Mouse (Mus musculus) layer of hippocampus, adult 2 months (tissue): ENCODE data around the gene Wdr47. TPM values are rescaled to one million over a fixed set of nuclear protein-coding genes. Genes with fewer than 3 reads are reported as not detected.
"Not testable (repeated sequence)": the region's sequence is repeated elsewhere in the genome, so short reads cannot be mapped to it uniquely, and the experiment has no call there.

Source experiments
- DNase-seq, 2 experiments: peaks; one replicate each; pipeline ENCODE4 v3.0.0; 2022; ENCODE audit warnings: low spot score in 2 of 2
- H3K27ac ChIP-seq: fragments of 200-600 bp; 2 replicates; pipeline ENCODE4 v1.8.1; 2022
- H3K4me3 ChIP-seq: fragments of 200-600 bp; 2 replicates; pipeline ENCODE4 v1.8.1; 2022; ENCODE audit warnings: mild to moderate bottlenecking
- CTCF ChIP-seq: fragments of 200-600 bp; conservative IDR thresholded peaks from 2 replicates; pipeline ENCODE4 v1.8.1; 2022; ENCODE audit warnings: antibody characterized with exemption, mild to moderate bottlenecking, moderate library complexity
- microRNA-seq, 2 experiments: library from miRNA; unstranded; fragments of <30 nt; microRNA quantifications; one replicate each; pipeline ENCODE4 v1.2.0; 2021
- total RNA-seq, 2 experiments: library from RNA; stranded (reverse); gene quantifications; 2 replicates each; pipeline ENCODE4 v1.2.3; 2021

Gene Wdr47
- total RNA-seq, 2 experiments from 2014 or later = 125 to 135 TPM

DNA sequence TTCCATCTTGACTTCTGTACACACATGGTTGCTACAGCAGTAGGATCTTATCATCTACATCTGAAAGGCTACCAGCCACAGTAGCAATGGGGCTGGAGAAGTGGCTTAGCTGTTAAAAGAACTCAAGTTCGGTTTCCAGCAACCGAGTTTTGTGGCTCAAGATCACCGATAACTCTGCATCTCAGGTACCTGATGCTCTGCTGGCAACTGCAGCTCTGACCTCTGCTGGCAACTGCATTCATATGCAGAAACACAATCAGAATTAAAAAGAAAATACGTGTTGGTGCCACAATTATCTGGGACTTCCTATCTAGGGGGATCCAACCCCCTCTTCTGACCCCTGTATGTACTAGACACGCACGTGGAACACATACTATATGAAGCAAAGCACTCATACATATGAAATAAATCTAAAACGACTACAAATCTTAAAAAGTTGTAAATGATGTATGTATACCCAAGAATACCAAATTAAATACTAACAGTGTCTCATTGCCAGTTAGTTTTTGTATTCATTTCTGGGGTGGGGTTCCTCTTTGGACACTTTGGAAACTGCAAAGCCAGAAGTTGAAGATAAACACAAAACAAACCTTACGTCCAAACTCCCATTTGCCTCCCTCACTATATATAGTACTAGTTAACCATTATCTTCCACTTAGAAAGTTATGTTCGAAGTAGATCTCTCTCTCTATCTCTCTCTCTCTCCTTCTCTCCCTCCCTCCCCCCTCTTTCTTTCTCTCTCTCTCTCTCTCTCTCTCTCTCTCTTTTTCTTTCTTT is 62.0 kb downstream of the Wdr47 start:
- Histone ChIP-seq H3K27ac (no peak overlapping the region), H3K4me3 (peak overlapping the region; percentile 92; the same call in 1 of the 2 replicates)
- peak; percentile 33 for TF ChIP-seq CTCF
- DNase-seq = no peak

DNA sequence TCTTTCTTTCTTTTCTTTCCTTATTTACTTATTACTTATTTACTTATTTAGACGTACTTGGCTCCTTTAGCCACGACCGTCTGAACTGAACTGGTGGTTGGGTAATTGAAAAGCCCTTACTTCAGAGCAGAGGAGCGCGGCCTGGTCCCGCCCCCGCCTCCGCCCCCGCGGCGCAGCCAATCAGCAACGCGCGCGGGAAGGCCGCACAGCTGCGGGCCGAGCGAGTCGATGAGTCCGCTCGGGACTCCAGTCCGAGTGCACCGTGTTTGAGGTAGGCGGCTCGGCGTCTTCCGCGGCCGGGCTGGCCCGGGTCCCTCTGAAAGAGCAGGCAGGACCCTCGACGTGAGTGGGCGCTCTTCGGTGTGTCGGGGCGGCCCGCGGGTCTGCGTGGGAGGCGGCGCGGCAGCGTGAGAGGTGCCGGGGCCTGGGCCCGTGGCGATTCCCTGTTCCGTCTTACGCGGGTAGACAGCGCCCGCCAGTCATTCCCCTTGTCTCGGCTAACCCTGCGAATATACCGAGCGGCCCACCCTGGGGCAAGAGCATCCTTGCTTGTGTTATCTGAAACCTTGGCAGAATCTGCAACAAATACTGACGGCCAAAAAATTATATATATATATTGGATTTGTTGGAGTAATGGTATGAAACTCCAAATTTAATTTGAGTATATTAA is 62.8 kb downstream of the Wdr47 start, which contains the start of gene Clcc1:
Gene Clcc1, plus strand, starts transcription at position 204 of the 670 bp plus-strand sequence.
- peak within 1 kb of the TSS; percentile 92 for H3K4me3 ChIP-seq
- peak; percentile 92 to 96 for DNase-seq
- H3K27ac ChIP-seq = peak within 1 kb of the TSS; percentile 95
- no peak for TF ChIP-seq CTCF

DNA sequence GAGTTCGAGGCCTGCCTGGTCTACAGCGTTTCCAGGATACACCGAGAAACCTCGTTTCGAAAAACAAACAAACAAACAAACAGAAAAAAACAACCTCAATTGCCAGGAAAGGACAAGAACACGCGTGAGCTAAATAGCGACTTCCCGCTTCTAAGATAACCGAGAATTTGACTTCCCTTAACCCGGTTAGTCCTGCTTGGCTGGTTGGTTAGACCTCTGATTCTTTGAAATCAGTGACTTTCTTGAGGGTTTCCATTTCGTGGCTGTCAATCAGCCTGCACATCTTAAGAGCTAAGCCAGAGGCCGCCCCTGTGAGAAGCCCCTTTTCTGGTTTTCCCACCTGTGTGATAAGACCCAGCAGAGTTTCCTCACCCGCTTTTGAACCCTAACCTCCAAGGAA is 63.5 kb downstream of the Wdr47 start:
- Histone ChIP-seq H3K27ac (peak overlapping the region; percentile 95; the same call in 1 of the 2 replicates), H3K4me3 (peak overlapping the region; percentile 92)
- no peak for DNase-seq
- TF ChIP-seq CTCF = no peak

DNA sequence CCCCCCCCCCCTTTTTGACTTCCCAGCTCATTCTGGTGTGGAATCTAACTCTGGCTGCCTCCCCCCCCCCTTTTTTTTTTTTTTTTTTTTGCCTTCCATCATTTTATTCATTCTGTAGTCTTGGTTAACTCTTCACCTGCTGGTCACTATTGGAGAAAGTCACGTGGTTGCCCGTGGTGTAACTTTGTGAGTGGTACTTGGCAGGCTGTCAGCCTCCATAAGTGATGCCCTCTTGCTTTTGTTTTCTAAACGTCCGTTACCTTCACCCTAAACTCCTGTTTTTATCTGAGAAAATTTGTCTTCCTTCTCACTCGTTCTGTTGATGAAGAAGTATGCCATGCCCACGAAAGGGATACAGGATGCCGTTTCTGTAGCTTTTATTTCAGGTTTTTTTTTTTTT is 64.4 kb downstream of the Wdr47 start:
- TF ChIP-seq CTCF = no peak

DNA sequence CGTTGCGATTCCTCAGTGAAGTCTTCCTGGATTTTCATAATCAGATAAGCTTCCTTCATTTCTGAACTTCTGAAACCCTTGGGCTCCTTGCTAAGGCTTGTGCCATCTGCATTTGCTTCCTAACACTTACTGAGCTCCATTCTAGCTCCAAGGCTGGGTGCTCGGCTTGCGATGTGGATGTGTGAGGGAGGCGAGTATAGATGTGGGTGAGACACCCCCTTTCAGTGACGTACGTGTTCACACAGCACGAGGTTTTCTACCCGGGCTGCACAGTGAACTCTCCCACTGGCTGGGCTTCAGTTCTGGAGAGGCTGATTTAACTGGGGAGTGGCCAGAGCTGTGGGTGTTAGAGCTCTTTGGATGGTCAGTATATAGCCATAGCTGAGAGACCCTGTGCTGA is 67.5 kb downstream of the Wdr47 start:
- no peak overlapping the region for H3K27ac ChIP-seq
- TF ChIP-seq CTCF = no peak
- DNase-seq = no peak

More for the DNA sequence above, 64.4 kb downstream of the Wdr47 start:
- Histone ChIP-seq H3K27ac (no peak overlapping the region), H3K4me3 (no peak overlapping the region)
- DNase-seq = no peak

DNA sequence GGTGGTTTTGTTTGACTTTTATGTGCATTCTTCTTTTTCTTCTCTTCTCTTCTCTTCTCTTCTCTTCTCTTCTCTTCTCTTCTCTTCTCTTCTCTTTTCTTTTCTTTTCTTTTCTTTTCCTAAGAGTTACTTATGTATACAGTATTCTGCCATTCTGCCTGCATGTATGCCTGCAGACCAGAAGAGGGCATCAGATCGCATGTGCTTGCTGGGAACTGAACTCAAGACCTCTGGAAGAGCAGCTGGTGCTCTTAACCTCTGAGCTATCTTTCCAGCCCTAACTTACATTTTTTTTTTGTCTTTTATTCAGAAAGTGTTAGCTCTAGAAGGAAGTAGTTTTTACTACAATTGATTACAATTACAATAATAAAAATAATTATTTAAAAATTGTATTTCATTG is 69.9 kb downstream of the Wdr47 start:
- no peak overlapping the region for H3K27ac ChIP-seq
- peak; percentile 57 for TF ChIP-seq CTCF
- no peak overlapping the region for H3K4me3 ChIP-seq
- no peak for DNase-seq

More for the DNA sequence above, 67.5 kb downstream of the Wdr47 start:
- no peak overlapping the region for H3K4me3 ChIP-seq

DNA sequence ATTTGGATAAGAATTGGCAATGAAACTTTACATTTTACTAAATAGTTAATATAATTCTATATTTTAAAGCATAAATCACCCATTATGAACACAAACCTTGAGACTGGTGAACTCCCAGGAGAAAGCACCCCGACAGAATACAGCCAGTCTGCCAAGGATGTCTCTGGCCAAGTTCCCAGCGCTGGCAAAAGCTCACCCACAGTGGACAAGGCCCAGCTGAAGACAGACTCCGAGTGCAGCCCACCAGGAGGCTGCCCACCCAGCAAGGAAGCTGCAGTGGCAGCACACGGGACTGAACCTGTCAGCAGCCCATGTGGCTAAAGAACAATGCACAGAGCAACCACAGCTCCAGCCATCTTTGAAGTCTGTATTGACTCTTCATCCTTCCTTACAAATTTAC is 85.5 kb downstream of the Wdr47 start:
- Histone ChIP-seq H3K27ac (no peak overlapping the region), H3K4me3 (no peak overlapping the region)
- TF ChIP-seq CTCF = no peak
- DNase-seq = no peak

DNA sequence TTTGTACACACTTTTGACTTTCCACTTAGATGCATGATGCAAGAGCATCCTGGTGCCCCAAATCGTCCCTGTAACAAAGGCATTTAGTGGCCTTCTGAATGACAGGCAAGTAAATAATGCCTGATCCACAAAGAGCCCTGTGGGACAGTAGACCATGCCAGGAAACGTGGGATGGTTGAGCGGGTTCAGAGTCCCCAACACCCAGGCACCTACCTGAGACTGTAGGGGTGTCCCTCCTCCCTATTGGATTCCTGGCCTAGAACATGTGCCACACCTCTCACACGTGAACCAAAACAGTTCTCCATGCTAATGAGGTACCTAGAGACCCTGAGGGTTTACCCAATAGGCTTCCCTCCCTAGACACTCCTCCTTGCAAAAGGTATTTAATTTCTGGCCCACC is 89.9 kb downstream of the Wdr47 start:
- no peak for DNase-seq
- no peak for TF ChIP-seq CTCF
- H3K27ac ChIP-seq = no peak overlapping the region
- H3K4me3 ChIP-seq = no peak overlapping the region

DNA sequence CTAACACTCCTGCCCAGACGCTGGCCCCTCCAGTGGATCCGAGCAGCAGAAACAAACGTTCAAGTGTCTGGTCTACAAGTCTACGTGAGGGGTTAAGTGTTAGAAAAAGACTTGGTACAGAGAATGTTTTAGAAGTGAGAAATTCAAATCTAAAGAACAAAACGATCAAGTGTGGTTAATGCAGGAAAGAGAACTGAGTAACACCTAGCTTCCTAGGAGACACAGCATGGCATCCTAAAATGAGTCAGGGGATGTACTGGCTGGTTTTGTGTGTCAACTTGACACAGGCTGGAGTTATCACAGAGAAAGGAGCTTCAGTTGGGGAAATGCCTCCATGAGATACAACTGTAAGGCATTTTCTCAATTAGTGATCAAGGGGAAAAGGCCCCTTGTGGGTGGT is 92.5 kb downstream of the Wdr47 start:
- H3K4me3 ChIP-seq, DNase-seq, H3K27ac ChIP-seq: not testable (repeated sequence)

DNA sequence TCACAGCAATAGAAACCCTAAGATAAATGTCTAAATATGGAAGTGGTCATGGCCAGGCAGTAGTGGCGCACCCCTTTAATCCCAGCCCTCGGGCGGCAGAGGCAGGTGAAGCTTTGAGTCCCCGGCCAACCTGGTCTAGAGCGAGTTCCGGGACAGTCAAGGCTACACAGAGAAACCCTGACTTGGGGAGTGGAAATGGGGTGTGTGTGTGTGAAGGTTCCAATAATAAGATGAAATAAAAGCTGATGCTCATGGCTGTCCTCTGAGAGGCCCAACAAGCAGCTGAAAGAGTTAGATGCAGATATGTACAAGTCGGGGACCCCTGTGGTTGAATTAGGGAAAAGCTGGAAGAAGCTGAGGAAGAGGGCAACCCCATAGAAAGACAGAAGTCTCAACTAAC is 94.6 kb downstream of the Wdr47 start:
- no peak for DNase-seq
- Histone ChIP-seq H3K27ac (no peak overlapping the region), H3K4me3 (no peak overlapping the region)
- no peak for TF ChIP-seq CTCF

DNA sequence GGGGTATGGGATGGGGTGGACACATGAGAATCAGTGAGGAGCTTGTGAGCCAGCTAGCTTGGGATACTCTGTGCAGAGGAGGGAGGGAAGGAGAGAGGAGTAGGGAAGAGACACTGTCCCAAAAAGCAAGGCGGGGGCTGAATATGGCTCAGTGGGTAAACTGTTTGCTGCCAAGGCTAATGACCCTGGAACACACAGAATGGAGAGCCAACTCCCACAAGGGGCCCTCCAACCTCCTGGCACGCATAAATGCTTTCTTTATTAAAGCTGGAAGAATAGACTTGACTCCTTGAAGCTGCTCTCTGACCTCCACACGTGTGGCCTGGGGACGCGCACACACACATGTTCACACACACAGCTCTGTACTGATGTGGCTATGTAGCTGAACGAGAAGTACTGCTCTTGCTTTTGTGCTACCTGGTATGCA is 97.9 kb downstream of the Wdr47 start:
- DNase-seq = no peak
- TF ChIP-seq CTCF = no peak
- Histone ChIP-seq H3K27ac (no peak overlapping the region), H3K4me3 (no peak overlapping the region)

DNA sequence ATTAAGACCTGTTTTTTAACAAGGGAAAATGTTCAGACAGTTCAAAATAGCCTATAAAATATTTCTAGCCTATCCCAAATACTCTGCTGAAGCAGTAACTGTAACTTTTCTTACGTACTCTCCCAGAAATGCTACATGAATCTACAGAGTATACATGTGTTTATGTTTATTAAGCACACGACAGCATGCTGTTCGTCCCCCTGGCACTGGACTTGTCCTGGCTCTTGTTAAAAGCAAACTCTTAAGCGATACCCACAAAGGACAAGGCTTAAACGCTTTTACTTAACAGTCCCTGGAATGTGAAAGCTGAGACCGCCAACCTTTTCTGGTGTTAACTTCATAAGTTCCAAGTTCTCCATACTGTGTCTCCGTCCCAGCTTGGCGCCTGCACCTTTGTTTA is 98.4 kb downstream of the Wdr47 start:
- no peak for DNase-seq
- Histone ChIP-seq H3K4me3 (no peak overlapping the region), H3K27ac (no peak overlapping the region)
- TF ChIP-seq CTCF = no peak

DNA sequence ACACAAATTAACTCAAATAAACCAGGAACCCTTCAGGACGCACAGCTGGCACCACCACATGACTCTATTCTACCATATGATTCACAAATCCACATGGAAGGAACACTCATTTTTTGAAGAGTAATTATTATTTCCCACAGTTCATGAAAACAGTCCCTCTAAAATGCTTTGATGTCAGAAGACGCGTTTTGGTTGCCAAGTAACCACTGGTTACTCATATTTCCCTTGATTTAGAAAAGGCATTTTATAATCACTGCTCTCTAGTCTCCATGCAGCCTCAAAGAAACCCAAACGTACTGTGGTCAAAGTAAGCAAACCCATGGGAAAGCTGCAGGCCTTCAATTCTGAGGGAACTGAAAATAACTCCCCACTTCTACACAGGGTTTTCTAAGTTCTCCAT is 98.9 kb downstream of the Wdr47 start:
- H3K4me3 ChIP-seq = no peak overlapping the region
- H3K27ac ChIP-seq = peak overlapping the region; percentile 46
- peak in 1 of 2 experiments; percentile 22 for DNase-seq
- TF ChIP-seq CTCF = no peak

DNA sequence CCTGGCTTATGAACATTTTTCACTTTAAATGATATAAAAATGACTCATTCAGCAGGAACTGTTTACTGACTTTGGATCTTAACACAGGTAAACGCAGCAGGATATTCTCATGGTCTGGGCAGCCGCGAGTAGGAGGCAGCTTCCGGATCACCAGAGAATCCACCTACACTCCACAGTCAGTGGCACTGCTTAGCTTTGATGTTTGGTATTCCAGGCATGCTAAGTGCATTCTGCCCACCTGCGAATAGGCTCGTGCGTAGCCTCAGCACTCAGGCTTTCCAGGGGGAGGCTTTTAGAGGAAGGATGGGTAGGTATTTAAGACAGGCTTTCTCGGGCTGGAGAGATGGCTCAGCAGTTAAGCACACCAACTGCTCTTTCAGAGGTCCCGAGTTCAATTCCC is 103.2 kb downstream of the Wdr47 start:
- no peak for TF ChIP-seq CTCF
- no peak for DNase-seq
- Histone ChIP-seq H3K27ac (no peak overlapping the region), H3K4me3 (no peak overlapping the region)

Small RNA genes lying within 50 kb of the gene (microRNA-seq; reads per million reads assigned to microRNA genes)
- 0 reads per million in 2 experiments for gene Gm22860

Other genes starting within 250 kb of the Wdr47 start
- gene Mybphl, start 226.4 kb upstream of the Wdr47 start, total RNA-seq = 1 to 10 TPM in 1 of 2 experiments, under 1 TPM in 1; 0.83 to 1.5 TPM
- gene Psrc1, start 207.4 kb upstream of the Wdr47 start, total RNA-seq = 10 to 100 TPM; 17.5 to 22.2 TPM
- 100 to 1,000 TPM; 185 to 201 TPM for gene Celsr2, start 175.7 kb upstream of the Wdr47 start, total RNA-seq
- gene Sars, start 146.1 kb upstream of the Wdr47 start, total RNA-seq = 100 to 1,000 TPM; 198 to 213 TPM
- 1 to 10 TPM; 1.5 TPM for gene 1700013F07Rik, start 57.1 kb upstream of the Wdr47 start, total RNA-seq
- 10 to 100 TPM; 24.8 to 28.8 TPM for gene 5330417C22Rik, start 54.7 kb upstream of the Wdr47 start, total RNA-seq
- 10 to 100 TPM; 55.6 to 56.2 TPM for gene Tmem167b, start 28.8 kb upstream of the Wdr47 start, total RNA-seq
- 10 to 100 TPM; 20.7 to 27.3 TPM for gene Taf13, start 19.6 kb upstream of the Wdr47 start, total RNA-seq
- gene Clcc1, start 62.6 kb downstream of the Wdr47 start, total RNA-seq = 10 to 100 TPM; 31.7 to 34.0 TPM
- 10 to 100 TPM; 13.3 to 14.1 TPM for gene Gpsm2, start 131.0 kb downstream of the Wdr47 start, total RNA-seq
- under 1 TPM in 1 of 2 experiments, not detected in 1; 0.10 TPM for gene Aknad1, start 148.4 kb downstream of the Wdr47 start, total RNA-seq
- gene Stxbp3, start 249.2 kb downstream of the Wdr47 start, total RNA-seq = 10 to 100 TPM; 25.1 to 27.8 TPM